Mouse (Mus musculus) megakaryocyte, embryonic 14.5 days (primary cell): ENCODE measurements around the gene Flt3l.

Source experiments
- FLI1 ChIP-seq: IDR thresholded peaks from 2 replicates; pipeline ENCODE4 v1.6.1; 2012; ENCODE audit warnings: low read length, inconsistent platforms, mixed read lengths
- GATA1 ChIP-seq: IDR thresholded peaks from 3 replicates; pipeline ENCODE4 v1.6.1; 2012; ENCODE audit warnings: mixed read lengths, low read length, inconsistent platforms, borderline replicate concordance

- TF ChIP-seq GATA1 (no peak), FLI1 (no peak)
Observed at GRCm38 (mm10) chr7:45098541-45099240, 37.5 kb downstream of the Flt3l start.
